Mouse (Mus musculus) E14TG2a.4 (cell line): Measurements from ENCODE around the gene Ly6g5b.

Experiments used
- H3K27me3 ChIP-seq: 2 replicates; pipeline ENCODE4 v1.6.1; 2014; ENCODE audit warnings: low read length, control low read depth; ENCODE audit not compliant: insufficient read depth
- H3K36me3 ChIP-seq: 2 replicates; pipeline ENCODE4 v1.6.1; 2014; ENCODE audit warnings: low read length, control low read depth; ENCODE audit not compliant: insufficient read depth
- H3K4me1 ChIP-seq: replicated peaks from 2 replicates; pipeline ENCODE4 v1.6.1; 2014; ENCODE audit warnings: low read depth, low read length, control low read depth
- H3K4me3 ChIP-seq: replicated peaks from 2 replicates; pipeline ENCODE4 v1.5.1; 2014; ENCODE audit warnings: mild to moderate bottlenecking, low read length
- H3K9me3 ChIP-seq: 2 replicates; pipeline ENCODE4 v1.6.1; 2014; ENCODE audit warnings: low read length, control low read depth
- CTCF ChIP-seq: conservative IDR thresholded peaks from 2 replicates; pipeline ENCODE4 v1.5.1; 2014; ENCODE audit warnings: low read length
- NANOG ChIP-seq: IDR thresholded peaks from 2 replicates; pipeline ENCODE4 v1.6.1; 2014; ENCODE audit warnings: borderline replicate concordance, low read length, mixed read lengths
- POU5F1 ChIP-seq: IDR thresholded peaks from 2 replicates; pipeline ENCODE4 v1.6.1; 2014; ENCODE audit warnings: low read length, borderline replicate concordance

Gene Ly6g5b

GRCm38 (mm10) chr17:35157661-35158175 is 42.5 kb upstream of the Ly6g5b start:
- Histone ChIP-seq H3K4me1 (peaks cover 90% of the 10 kb centered on the region), H3K27me3 (no peaks in the 10 kb centered on the region), H3K4me3 (no peak overlapping the region), H3K9me3 (no peaks in the 10 kb centered on the region), H3K36me3 (peaks cover 100% of the 10 kb centered on the region)
- TF ChIP-seq CTCF (no peak), POU5F1 (no peak), NANOG (no peak)

GRCm38 (mm10) chr17:35157254-35157653 is 42.0 kb upstream of the Ly6g5b start:
- H3K36me3 ChIP-seq: peaks cover 100% of the 10 kb centered on the region
- no peaks in the 10 kb centered on the region for H3K27me3 ChIP-seq
- peak overlapping the region; percentile 26; the same call in 1 of the 2 replicates for H3K4me3 ChIP-seq
- H3K4me1 ChIP-seq: peaks cover 89% of the 10 kb centered on the region
- H3K9me3 ChIP-seq: no peaks in the 10 kb centered on the region
- TF ChIP-seq POU5F1: no peak
- TF ChIP-seq CTCF: no peak
- TF ChIP-seq NANOG: no peak

- TF ChIP-seq NANOG (no peak), POU5F1 (no peak), CTCF (no peak)
- Histone ChIP-seq H3K9me3 (no peaks in the 10 kb centered on the region), H3K27me3 (no peaks in the 10 kb centered on the region), H3K4me1 (peaks cover 82% of the 10 kb centered on the region), H3K4me3 (peak overlapping the region; percentile 26; the same call in 1 of the 2 replicates), H3K36me3 (peaks cover 100% of the 10 kb centered on the region)
These were observed 41.4 kb upstream of the Ly6g5b start for GRCm38 (mm10) chr17:35156461-35157200.

GRCm38 (mm10) chr17:35155451-35155850 is 40.2 kb upstream of the Ly6g5b start:
- Histone ChIP-seq H3K27me3 (no peaks in the 10 kb centered on the region), H3K36me3 (peaks cover 99% of the 10 kb centered on the region), H3K9me3 (no peaks in the 10 kb centered on the region), H3K4me3 (no peak overlapping the region; the same call in 1 of the 2 replicates), H3K4me1 (peaks cover 74% of the 10 kb centered on the region)
- TF ChIP-seq POU5F1 (no peak), NANOG (no peak)

- Histone ChIP-seq H3K4me3 (no peak overlapping the region), H3K4me1 (peaks cover 74% of the 10 kb centered on the region), H3K36me3 (peaks cover 99% of the 10 kb centered on the region), H3K9me3 (no peaks in the 10 kb centered on the region), H3K27me3 (no peaks in the 10 kb centered on the region)
- no peak for TF ChIP-seq NANOG
- no peak for TF ChIP-seq POU5F1
- TF ChIP-seq CTCF: no peak
These were observed 39.4 kb upstream of the Ly6g5b start for GRCm38 (mm10) chr17:35154616-35155015.

GRCm38 (mm10) chr17:35153931-35154330 is 38.7 kb upstream of the Ly6g5b start:
- peaks cover 71% of the 10 kb centered on the region for H3K4me1 ChIP-seq
- H3K36me3 ChIP-seq: peaks cover 99% of the 10 kb centered on the region
- H3K4me3 ChIP-seq: no peak overlapping the region
- no peaks in the 10 kb centered on the region for H3K27me3 ChIP-seq
- no peak for TF ChIP-seq NANOG
- H3K9me3 ChIP-seq: no peaks in the 10 kb centered on the region

GRCm38 (mm10) chr17:35153077-35153476 is 37.8 kb upstream of the Ly6g5b start:
- peaks cover 99% of the 10 kb centered on the region for H3K36me3 ChIP-seq
- H3K9me3 ChIP-seq: no peaks in the 10 kb centered on the region
- H3K4me1 ChIP-seq: peaks cover 64% of the 10 kb centered on the region
- TF ChIP-seq NANOG (no peak), CTCF (no peak), POU5F1 (no peak)
- H3K27me3 ChIP-seq: no peaks in the 10 kb centered on the region
- H3K4me3 ChIP-seq: no peak overlapping the region

GRCm38 (mm10) chr17:35152121-35152520 is 36.9 kb upstream of the Ly6g5b start:
- peaks cover 99% of the 10 kb centered on the region for H3K36me3 ChIP-seq
- TF ChIP-seq CTCF (no peak), POU5F1 (no peak), NANOG (no peak)

More at GRCm38 (mm10) chr17:35152121-35152520, 36.9 kb upstream of the Ly6g5b start:
- Histone ChIP-seq H3K9me3 (no peaks in the 10 kb centered on the region), H3K27me3 (no peaks in the 10 kb centered on the region), H3K4me3 (no peak overlapping the region), H3K4me1 (peaks cover 64% of the 10 kb centered on the region)
